In the genomic region with DNA sequence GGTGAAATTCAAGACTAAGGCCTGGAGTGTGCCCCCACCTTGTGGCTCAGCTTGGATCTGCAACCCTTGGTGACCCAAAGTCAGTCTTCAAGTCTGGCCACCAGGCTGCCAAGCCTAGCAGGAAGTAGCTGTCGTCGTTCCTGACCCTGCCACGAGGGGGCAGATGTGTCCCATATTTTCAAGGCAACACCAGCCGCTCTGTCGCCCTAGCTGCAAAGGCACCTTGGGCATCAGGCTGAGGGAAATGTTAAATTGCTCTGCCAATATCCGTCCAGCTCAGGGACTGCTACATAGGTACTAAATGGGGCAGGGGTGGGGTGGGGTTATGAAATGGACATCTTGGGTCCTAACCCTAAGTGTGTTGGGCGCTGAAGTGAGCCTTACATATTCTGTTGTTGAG, we compare ENCODE assay signal across 9 mouse cellular contexts. TPM values are rescaled to one million over a fixed set of nuclear protein-coding genes. Genes with fewer than 3 reads are reported as not detected.
DNase-seq lines count a peak whose midpoint lies in the region; ATAC-seq lines count a peak whose summit lies in the region.
"Had no signal": no experiment of that assay in that cellular context is flagged by ENCODE, and none has a peak within 500 bp of the region (broad histone marks: within the 10 kb centered on the region; RNA-seq: fewer than 3 reads in every experiment).

No protein-coding gene starts in this region.

- peak; percentile 23 for ATAC-seq in heart, embryonic 14.5 days (ENCODE audit: insufficient number of reproducible peaks, insufficient read depth, low FRiP score, low read depth)
- ATAC-seq in liver, embryonic 13.5 days (ENCODE audit: low read depth) = no peak

- H3K27ac ChIP-seq in embryonic facial prominence, embryonic 10.5 days (replicated peaks) = no peak overlapping the region
- no peak overlapping the region for H3K27ac ChIP-seq in heart, embryonic 14.5 days (replicated peaks in 1 of 2; ENCODE audit: control insufficient read depth in 1 of 2, insufficient read depth in 1 of 2, low read depth in 2 of 2, low read length in 2 of 2)
- H3K27ac ChIP-seq in liver, embryonic 13.5 days = no peak overlapping the region
- H3K27ac ChIP-seq: embryonic facial prominence, embryonic 12.5 days had no signal

- no peak overlapping the region for H3K4me2 ChIP-seq in heart, embryonic 14.5 days (ENCODE audit: low read length)
- no peak overlapping the region for H3K4me2 ChIP-seq in liver, embryonic 13.5 days
- H3K4me2 ChIP-seq: embryonic facial prominence, embryonic 12.5 days had no signal

- WGBS in embryonic facial prominence, embryonic 10.5 days = 16% methylated on average over 7 of the region's 7 CpGs
- WGBS in heart, embryonic 14.5 days = 21% methylated on average over 7 of the region's 7 CpGs
- whole genome bisulfite sequencing in liver, embryonic 13.5 days (ENCODE audit: insufficient replicate concordance) = 10% methylated on average over 7 of the region's 7 CpGs

- no peak overlapping the region for H3K4me3 ChIP-seq in embryonic facial prominence, embryonic 10.5 days
- no peak overlapping the region for H3K4me3 ChIP-seq in heart, embryonic 14.5 days (ENCODE audit: control insufficient read depth in 1 of 2, insufficient read depth in 1 of 2, low read depth in 1 of 2, low read length in 2 of 2)
- no peak overlapping the region for H3K4me3 ChIP-seq in liver, embryonic 13.5 days (replicated peaks)
- H3K4me3 ChIP-seq: embryonic facial prominence, embryonic 12.5 days had no signal

- peak; percentile 85 for DNase-seq in A20 (ENCODE audit: low read depth, low spot score)
- peak; percentile 89 for DNase-seq in adrenal gland, postnatal 10 days
- peak; percentile 91 for DNase-seq in embryonic facial prominence, embryonic 10.5 days (ENCODE audit: low spot score)
- DNase-seq in kidney, postnatal 25 days = peak; percentile 70 to 84
- peak; percentile 29 for DNase-seq in liver, embryonic 13.5 days
- peak; percentile 73 for DNase-seq in ovary, postnatal 14 days (ENCODE audit: low spot score)
- DNase-seq in urinary bladder, adult 18-20 months (ENCODE audit: low spot score in 2 of 2) = peak; percentile 56 to 76

- H3K36me3 ChIP-seq in embryonic facial prominence, embryonic 10.5 days (replicated peaks) = no peaks in the 10 kb centered on the region
- H3K36me3 ChIP-seq in heart, embryonic 14.5 days (ENCODE audit: control insufficient read depth, insufficient read depth, low read length) = no peaks in the 10 kb centered on the region
- no peaks in the 10 kb centered on the region for H3K36me3 ChIP-seq in liver, embryonic 13.5 days
- H3K36me3 ChIP-seq: embryonic facial prominence, embryonic 12.5 days had no signal

- peaks cover 17% of the 10 kb centered on the region for H3K4me1 ChIP-seq in embryonic facial prominence, embryonic 10.5 days
- H3K4me1 ChIP-seq in heart, embryonic 14.5 days (ENCODE audit: control insufficient read depth in 2 of 2, insufficient read depth in 2 of 2, low read length in 2 of 2) = peaks cover 2 to 6% of the 10 kb centered on the region in 2 experiments; a peak in 2 of 4 replicates
- no peaks in the 10 kb centered on the region for H3K4me1 ChIP-seq in liver, embryonic 13.5 days (replicated peaks)

- no peak overlapping the region for H3K9ac ChIP-seq in heart, embryonic 14.5 days (ENCODE audit: low read length)
- no peak overlapping the region for H3K9ac ChIP-seq in liver, embryonic 13.5 days
- H3K9ac ChIP-seq: embryonic facial prominence, embryonic 12.5 days had no signal

- H3K9me3 ChIP-seq in embryonic facial prominence, embryonic 10.5 days = no peaks in the 10 kb centered on the region
- no peaks in the 10 kb centered on the region for H3K9me3 ChIP-seq in heart, embryonic 14.5 days (ENCODE audit: control insufficient read depth, low read length)
- H3K9me3 ChIP-seq in liver, embryonic 13.5 days (replicated peaks) = no peaks in the 10 kb centered on the region
- H3K9me3 ChIP-seq: embryonic facial prominence, embryonic 12.5 days had no signal

- H3K27me3 ChIP-seq in embryonic facial prominence, embryonic 10.5 days (replicated peaks; ENCODE audit: low read depth, poor library complexity, severe bottlenecking) = 0 out of 2 replicates have a peak, but pooled peaks cover 4% of the 10 kb centered on the region
- H3K27me3 ChIP-seq in heart, embryonic 14.5 days (ENCODE audit: control insufficient read depth, insufficient read depth, low read length) = no peaks in the 10 kb centered on the region; the same call in 1 of the 2 replicates
- H3K27me3 ChIP-seq in liver, embryonic 13.5 days = no peaks in the 10 kb centered on the region
- H3K27me3 ChIP-seq: embryonic facial prominence, embryonic 12.5 days had no signal

RNA-seq across cellular contexts. Expression of a gene that starts 28.7 kb away (rescaled TPM):
- total RNA-seq in adrenal gland, postnatal 10 days (2021) = 10 to 100 TPM in 1 of 2 experiments, 1 to 10 TPM in 1; 5.1 to 10.1 TPM
- polyA plus RNA-seq in embryonic facial prominence, embryonic 10.5 days (2016; fragmentation: Nextera tagmentation; extraction: Ambion mirVana) = 3.6 and 4.0 TPM in 2 replicates
- 7.6 TPM in 2 replicates for polyA plus RNA-seq in heart, embryonic 14.5 days (2014; fragmentation: Nextera tagmentation; extraction: Ambion mirVana)
- 0.13 and 0.14 TPM in 2 replicates for polyA plus RNA-seq in liver, embryonic 13.5 days (2015; fragmentation: Nextera tagmentation; extraction: Ambion mirVana)

Comparison
In these comparisons a context has a peak if more than half of its experiments do, and no peak if none do; other contexts are left out.
1. DNase-seq: peak in every context shown above with its lines; median percentile 91 in embryonic facial prominence, embryonic 10.5 days; 89 in adrenal gland, postnatal 10 days; 85 in A20; 77 in kidney, postnatal 25 days; 73 in ovary, postnatal 14 days; 66 in urinary bladder, adult 18-20 months; 29 in liver, embryonic 13.5 days.